Mouse (Mus musculus) thymus, postnatal 10 days (tissue): ENCODE results near the gene Oasl2.
A peak's percentile ranks its signal among the peaks of the same experiment; 100 is the strongest.
"Not testable (repeated sequence)": the region's sequence is repeated elsewhere in the genome, so short reads cannot be mapped to it uniquely, and the experiment has no call there.

ENCODE experiments used
- DNase-seq, 2 experiments: peaks; one replicate each; pipeline ENCODE4 v3.0.0; 2021; ENCODE audit warnings: low spot score in 2 of 2

Oasl2 gene

DNA sequence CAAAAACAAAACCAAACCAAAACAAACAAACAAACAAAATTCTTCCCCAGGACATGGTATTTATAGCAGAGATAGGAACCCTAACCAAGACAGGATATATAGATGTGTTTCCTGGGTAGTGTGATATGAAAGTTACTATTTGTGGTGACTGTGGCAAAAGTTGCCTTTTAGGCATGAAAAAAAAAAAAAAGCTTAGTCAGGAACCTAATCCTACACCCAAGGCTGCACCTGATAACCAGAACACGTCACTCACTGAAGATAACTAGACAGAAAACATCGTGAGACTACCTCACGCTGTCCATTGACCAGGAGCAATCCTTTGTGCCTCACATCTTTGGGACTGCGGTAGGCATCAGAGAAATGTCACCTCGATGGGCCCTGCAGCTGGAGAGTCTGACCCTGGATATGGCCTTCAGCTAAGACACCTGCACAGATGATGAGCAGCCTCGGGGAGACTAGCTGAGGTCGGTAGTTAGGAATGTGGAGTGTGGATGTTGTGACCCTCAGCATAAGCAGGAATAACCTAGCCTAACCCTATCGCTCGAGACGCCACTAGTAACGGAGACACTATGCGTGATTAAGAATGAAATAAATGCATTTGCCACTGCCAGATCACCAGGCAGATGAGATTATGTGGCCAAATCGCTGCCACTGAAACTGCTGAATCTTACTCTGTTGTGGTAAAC is at the start of gene Oasl2:
Gene Oasl2, plus strand, starts transcription at position 249 of the 686 bp plus-strand sequence.
- no peak for DNase-seq

DNA sequence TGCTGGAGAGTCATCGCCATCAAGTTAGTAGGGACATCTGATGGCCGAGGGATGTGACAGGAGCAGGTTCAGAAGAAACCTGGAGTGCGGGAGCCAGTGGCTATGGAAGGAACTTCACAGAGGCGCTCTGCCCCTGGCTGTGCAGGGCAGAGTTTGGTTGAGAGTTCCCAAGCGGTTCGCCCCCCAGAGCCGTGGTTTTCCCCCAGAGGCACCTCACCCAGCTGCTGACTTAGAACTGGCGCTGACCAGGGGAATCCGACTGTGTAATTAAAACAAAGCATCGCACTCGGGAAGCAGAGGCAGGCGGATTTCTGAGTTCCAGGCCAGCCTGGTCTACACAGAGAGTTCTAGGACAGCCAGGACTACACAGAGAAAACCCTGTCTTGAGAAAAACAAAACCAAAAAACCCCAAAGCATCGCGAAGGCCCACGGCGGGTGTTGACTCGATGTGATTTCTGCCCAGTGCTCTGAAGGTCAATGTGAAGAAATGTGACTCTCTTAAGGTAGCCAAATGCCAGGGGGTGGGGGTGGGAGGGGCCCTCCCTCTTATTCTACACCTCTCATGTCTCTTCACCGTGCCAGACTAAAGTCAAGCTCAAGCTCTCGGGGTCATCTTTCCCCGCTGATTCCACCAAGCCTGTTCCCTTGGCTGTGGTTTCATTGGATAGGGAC is 45.0 kb upstream of the Oasl2 start:
- DNase-seq: no peak

DNA sequence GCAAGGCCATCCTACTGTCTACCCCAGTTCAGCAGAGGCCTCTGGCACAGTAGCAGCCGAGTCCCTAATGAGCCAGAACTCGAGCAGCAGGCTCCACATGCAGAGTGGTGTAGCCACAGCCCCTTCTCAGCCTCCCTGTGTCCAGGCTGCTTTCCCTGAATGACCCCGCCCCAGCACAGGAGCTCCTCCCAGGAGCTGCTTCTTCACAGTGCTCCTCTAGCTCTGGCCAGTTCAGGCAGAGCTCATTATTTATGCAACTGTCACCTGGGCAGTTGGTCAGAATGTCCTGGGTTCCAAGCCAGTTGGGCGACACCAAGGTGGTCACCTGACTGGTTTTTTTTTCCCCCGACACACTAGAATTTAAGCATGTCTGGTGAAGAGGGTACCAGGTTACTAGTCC is 43.4 kb upstream of the Oasl2 start, which contains the start of gene 4930519G04Rik:
Gene 4930519G04Rik, plus strand, starts transcription at position 301 of the 400 bp plus-strand sequence.
- DNase-seq: not testable (repeated sequence)

DNA sequence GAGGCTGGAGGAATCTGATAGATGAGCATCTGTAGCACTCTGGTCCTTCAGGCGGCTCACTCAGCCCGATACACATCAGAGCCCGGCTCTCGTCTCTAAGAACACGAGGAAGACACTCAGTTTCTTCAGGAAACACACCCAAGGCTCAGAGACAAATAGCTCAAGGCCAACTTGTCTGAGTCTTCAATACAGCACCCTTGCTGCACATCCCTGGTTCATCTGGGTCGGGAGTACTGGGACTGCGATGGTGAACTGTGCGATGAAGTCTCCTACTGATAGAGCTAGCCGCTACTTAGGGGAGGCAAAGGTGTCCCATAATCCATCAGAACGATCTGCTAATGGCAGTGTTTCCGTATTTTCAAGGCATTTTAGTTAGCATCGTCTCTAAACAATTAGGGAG is 38.2 kb upstream of the Oasl2 start, which contains the start of gene Gm9936:
Gene Gm9936, minus strand, starts transcription at position 101 of the 400 bp plus-strand sequence.
- no peak for DNase-seq

DNA sequence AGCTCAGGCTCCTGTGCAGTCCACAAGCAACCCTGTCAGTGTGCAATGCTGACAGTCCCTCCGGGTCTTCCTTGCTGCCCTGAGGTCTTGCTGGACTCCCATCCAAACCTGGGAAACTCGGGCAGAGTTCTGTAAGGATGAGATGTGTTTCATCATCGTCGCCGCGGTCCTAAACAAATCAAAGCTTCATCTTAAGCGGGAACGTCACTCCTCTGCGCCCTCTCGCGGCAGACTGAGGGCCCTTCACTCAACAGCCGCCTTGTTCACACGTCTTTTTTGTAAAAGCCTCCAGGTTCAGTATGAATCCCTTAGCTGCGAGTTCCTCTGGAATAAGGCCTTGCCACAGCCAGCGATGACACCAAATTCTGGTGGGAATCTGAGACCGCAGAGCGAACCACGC is 37.5 kb upstream of the Oasl2 start:
- DNase-seq: peak; percentile 18 to 63

DNA sequence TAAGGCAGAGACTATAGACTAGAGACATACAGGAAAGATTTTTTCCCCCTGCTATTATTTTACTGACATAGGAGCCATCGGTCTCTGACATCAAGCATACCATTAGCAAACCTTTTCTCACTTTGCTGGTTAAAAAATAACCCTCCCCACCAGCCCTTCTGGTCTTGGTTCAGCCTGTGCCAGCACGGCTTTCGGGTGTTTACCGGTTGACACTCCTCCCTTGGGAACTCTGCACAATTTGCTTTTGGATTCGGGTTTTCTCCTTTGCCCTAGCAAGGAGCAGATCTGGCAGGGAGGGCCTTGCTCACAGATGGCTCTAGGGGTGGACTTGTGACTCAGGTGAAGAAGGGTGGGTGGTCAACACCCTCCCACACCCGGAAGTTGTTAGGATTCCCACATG is 35.0 kb upstream of the Oasl2 start:
- DNase-seq: no peak

DNA sequence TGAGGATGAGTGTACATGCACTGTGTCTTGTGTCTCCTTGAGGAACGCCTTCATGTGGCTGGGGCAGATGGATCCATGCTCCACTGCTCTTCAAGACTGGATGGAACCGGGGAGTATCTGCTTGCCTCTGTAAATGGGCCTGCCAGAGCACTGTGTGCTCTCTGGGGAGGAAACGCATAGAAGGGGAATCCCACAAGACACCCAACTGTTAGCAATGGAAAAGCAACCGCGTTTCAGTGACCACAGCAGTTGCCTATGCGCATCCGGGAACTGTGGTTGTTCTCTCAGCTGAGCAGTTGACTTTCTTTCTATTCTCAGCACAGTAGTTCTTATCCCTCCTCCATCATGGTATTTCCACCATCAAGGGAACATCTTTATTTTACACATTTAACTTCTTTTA is 31.9 kb upstream of the Oasl2 start:
- no peak for DNase-seq

DNA sequence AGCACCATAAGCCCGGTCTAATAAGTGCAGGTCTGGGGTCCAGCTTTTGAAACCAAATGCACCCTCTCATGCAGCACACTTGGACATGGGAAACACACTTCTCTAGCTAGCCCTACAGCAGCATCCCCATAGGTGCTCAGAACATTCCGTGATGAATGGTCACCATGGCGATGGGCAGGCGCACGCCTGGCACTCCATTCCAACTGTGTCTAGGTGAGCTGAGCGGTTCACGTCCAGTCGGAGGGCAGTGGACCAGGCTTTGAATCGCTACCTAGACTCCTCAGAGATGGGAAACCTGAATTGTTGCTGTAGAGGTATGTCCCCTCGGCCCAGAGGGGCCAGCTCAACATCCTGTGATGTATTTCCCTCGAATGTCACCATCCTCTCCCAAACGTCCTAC is 31.5 kb upstream of the Oasl2 start:
- DNase-seq: no peak

DNA sequence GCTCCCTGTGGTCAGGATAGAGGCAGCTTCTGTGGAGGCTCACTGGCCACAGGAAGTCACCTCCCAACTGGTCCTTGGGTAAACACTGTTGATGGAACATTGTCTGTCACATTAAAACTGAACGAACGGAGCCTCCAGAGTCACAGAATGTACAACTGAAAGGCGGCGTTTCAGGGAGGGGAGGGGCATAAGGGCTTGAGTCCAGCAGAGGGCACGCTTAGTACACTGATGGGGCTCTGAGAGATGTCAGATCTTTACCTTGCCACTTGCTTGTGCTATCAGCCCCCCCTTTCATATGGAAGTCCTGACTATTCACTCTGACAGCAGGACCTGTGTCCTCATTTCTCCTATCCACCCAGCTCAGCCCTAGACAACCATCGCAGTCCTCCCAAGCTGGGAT is 20.9 kb upstream of the Oasl2 start:
- DNase-seq: no peak

DNA sequence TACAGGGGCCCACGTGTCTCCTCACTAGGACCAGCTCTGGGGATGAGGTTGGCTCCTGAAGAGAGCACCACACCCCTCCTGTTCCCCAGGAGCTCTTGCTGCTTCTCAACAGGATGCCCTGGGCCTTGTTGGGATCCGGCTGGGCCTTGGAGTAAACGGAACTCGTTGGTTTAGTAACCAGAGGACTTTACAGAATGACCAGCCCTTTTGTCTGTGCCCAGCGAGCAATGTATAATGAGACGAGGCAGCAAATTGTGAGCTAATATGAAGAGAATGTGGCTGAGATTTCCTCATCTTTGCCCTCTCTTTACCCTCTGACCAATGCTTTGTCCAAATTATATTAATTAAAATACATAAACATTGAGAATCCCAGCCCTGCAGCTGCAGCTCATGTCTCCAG is 20.4 kb upstream of the Oasl2 start:
- DNase-seq: no peak

DNA sequence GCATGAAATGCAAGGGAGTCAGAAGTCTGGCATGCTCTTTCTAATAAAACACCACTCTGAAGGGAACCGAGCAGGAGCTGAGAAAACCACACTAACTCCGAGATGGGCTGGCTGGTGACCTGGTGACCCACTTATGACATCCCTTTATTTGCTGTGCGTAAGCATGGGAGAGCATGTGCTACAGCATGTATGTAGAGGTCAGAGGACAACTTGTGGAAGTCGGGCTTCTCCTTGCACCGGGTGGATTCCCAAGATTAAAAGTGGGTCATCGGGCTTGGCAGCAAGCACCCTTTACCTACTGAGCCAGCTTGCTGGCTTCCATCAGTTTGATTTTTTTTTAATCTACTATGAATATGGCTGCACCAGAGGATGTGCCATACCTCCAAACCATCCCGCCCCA is 19.2 kb upstream of the Oasl2 start:
- no peak for DNase-seq

DNA sequence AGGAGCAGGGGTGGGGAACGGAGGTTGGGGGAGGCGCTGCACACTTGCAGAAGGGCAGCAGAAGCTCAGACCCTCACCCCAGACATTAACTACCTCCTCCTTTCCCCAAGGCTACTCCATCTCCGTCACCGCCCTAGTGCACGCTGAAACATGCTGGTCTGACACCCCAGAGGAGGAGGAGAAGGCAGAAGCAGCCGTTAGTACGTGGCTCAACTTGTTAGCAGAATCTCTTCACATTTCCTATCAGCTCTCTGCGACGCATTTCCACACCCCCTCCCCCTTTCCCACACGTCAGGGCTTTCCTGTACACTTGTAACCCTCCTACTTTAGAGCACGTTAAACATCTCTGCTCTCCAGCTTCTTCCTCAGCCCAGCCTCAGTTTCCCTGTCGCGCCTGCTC is 17.3 kb upstream of the Oasl2 start:
- DNase-seq: no peak

DNA sequence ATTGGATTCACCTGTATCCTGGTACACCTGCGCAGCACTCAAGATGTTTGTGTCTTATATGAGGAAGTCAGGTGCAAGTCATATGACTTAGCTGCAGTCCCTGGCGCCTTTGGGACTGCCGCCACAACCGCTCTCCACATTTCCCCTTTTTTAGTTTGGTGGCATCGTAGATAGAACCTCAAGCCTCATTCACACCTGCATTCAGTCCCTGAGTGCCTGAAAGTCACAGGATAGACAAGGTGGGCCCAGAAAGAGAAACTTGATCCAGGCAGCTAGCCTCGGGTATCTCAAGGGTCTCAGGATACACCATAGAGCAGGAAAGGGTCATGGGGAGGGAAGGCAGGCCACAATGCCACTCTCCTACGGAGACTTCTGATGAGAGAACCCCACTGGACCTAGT is 14.4 kb upstream of the Oasl2 start:
- not testable (repeated sequence) for DNase-seq

DNA sequence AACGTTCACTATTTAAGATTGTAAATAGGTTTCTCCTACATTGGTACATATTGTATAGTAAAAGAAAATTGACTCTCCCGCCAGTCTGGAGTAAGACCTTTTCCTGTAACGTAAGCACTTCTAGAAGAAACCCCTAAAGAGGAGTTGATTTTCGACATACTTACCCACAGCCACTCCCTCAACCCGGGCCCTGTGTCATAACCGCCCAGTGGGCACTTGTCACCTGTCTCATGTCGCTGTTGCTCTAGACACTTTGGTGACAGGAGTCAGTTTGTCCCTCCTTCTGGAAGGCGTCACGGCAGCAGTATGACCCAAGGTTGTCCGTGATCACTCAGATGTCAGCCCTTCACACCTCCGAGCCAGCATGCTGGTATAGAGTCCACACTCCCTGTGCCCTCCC is 13.7 kb upstream of the Oasl2 start:
- DNase-seq: no peak

DNA sequence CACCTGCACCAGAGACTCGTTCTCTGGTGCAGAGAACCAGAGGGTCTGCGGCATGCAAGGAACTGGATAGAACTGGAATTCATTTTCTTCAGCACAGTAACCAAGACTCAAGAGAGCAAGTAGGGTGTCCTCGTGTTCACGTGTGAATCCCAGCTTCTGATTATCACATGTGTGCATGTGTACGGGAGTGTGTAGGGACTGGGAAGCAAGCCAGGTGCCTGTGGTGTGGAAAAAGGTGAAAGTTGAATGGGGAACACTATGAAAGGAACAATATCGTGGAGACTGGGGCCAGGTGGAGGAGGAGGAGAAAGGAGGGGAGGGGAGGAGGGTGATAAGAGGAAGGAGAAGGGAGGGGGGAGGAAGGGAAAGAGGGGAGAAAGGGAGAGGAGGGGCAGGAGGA is 9.9 kb upstream of the Oasl2 start:
- no peak for DNase-seq

DNA sequence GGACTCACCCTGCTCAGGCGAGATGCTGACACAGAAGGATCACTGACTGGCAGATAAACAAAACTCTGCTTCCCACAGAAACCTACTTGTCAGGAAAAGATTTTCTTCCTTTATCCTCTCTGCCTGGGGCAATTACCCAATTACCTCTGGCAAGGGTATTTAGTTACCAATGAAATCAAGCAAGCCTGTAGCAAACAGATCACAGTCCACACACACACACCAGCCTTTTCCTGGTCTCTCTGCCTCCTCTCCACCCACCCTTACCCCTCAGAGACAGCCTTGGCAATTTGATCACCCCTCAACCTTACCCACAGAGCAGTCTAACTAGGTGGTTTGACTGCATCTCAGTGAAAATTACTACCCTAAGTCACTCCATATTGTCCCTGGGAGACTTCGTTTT is 7.7 kb upstream of the Oasl2 start:
- no peak for DNase-seq

DNA sequence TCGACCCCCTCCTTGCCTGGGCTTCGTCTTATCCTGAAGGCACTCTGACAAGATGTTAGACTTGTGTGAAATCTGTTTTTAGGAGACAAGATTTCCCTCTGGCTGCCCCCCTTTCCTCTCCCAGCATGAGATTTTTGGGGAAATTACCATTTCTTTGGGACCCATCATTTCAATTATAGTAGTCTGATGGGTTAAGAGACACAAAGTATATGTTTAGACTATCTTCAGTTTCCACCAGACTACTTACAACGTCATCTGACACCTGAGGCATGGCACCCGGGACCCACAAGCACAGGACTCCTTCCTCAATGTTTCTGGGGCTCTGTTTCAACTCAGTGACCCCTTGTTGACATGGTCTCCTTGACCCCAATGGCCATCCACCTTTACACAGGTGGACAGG is 1.2 kb upstream of the Oasl2 start:
- DNase-seq: no peak

DNA sequence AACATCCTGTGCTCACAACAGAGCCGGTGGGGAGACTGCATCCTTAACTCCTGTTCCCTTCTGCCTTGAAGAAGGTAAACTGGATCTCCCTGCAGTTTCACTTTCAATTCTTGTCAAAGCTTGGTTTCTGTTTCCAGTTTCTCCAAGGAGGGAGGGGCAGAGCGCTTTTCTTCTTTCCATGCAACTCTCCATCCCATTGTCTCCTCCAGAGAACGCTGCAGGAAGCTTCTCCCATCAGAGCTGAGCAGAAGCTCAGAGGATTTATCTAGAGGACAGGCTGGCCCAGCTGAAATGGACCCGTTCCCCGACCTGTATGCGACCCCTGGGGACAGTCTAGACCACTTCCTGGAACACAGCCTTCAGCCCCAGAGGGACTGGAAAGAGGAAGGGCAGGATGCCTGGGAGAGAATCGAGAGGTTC is 648 bp downstream of the Oasl2 start:
- no peak for DNase-seq

DNA sequence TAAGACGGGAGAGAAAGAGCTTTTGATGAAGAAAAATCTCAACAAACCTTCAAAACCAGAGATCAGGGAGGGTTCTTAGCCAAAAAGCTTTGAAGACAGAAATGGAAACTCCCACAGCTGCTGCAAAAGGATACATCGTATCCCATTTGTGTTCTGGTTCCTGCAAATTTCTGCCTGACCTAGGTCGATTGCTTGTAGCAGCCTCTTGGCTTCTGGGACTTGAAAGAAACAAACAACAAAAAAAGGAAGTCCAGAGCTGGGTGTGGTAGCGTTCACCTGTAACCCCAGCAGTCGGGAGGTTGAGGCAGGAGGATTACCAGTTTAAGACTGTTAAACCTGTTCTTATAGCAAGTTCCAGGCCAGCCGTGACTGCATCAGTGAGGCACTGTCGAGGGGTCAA is 2.1 kb downstream of the Oasl2 start:
- no peak for DNase-seq

DNA sequence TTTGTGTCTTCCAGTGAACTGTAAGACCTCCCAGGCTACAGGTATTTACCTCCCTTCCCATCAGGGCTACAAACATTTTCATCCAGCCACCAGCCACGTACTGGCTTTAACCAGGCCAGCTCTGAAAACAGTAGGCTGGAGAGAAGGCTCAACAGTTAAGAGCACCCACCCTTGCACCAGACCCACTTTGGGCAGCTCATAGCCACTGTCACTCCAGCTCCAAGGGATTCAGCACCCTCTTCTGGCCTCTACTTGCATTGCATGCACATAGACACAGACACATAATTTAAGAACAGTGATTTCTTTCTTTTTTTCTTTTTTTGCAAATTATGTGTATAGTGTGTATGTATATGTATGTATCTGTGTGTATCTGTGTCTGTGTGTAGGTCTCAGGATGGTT is 5.7 kb downstream of the Oasl2 start:
- peak; percentile 9 to 50 for DNase-seq

DNA sequence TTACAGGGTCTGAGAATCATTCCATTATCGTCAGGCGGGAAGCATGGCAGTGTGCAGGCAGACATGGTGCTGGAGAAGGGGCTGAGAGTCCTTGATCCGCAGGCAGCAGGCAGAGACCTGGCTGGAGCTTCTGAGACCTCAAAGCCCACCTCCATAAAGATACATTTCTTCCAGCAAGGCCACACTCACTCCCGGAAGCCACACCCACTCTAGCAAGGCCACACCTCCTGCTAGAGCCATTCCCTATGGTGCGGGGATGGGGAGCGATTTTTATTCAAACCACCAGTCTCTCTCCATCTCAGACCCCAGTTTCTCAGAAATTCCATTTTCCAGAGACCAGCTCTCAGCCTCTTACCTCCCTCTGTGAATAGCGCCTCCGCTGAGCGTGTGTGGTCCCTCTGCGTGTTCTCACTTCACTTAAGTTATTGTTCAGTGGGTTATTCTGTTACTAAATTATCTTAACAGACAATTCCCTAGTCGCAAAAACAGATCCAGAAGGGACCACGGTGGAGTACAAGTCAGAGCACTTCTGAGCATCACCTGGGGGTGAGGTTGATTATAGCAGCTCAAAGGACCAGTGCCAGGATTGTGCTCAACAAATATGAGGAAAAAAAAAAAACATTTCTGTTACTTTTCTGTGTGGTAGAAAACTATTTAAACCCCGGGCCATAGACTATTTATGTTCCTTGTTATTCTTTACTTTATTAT is 12.0 kb downstream of the Oasl2 start:
- DNase-seq: no peak

DNA sequence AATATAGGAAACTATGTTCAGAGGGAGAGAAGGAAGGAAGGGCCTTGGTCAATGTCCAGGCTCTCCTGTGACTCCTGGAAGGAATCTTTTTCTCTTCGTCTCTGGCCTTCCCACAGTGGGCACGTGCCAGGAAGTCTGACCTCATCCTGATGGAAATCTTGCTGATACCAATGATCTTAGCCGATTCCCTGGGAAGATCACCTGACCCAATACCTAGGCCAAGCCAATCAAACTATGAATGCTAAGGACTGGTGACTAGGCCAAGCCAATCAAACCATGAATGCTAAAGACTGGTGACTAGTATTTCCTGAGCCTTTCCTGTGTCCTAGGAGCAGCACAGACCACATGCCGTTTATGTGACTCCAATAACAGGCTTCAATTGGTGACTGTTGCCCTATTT is 16.9 kb downstream of the Oasl2 start:
- DNase-seq: no peak

DNA sequence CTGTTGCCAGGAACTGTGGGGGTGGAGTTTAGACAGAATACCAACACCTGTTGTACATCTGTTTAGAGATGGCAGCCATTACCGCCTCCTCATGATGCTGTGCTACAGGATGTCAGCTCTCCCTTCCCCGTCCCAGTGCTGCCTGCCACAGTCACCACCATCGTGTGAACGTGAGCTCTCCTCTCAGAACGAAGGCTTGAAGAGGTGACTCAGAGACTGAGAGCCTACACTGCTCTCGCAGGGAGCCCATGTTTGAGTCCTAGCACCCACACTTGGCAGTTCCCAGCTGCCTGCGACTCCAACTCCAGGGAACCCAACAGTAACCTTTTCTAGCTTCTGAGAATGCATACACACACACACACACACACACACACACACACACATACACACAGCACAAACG is 18.1 kb downstream of the Oasl2 start:
- peak in 1 of 2 experiments; percentile 11 for DNase-seq
